Mouse (Mus musculus): Measurements from ENCODE around the gene Abhd10. TPM values are rescaled to one million over a fixed set of nuclear protein-coding genes. Genes with fewer than 3 reads are reported as not detected.
A peak's percentile ranks its signal among the peaks of the same experiment; 100 is the strongest.

Abhd10 gene
- polyA plus RNA-seq, 1 experiment from 2014 or later: 41.8 TPM

DNA sequence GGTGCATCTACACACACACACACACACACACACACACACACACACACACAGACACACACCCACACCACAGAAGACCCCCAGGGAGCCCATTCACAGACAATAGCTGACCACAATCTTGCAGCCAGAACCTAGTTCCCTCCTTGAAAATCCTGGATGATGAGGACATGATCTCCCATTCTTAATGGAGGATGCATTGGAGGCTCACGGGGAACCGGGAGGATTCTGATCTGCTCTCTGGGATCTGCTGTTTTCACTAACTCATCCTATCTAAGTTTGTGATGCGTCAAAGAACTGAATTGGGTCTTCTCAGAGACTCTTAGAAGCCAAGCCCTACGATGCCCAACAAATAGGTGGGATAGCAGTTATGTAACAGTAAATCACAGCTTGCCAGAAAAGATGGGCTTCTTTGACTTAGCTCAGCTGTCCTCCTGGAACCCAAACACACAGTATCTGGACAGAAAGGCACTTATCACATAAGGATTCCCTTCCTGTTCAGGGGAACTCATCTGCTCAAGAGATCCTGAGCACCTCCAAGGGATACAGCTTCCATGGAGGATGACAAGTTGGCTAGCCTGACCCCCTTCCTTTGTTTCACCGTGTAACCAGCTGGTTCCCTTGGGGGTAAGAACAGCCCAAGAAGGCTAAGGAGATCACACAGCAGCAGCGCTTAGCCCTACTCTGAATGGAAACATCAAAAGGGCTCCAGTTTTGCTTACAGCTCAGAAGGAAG lies 19.4 kb downstream of the Abhd10 start:
- Histone ChIP-seq H3K4me2 (replicated peaks) (peak overlapping the region; percentile 76), H3K27ac (peak overlapping the region; percentile 99), H3K9ac (peak overlapping the region; percentile 94), H3K4me1 (peaks cover 42% of the 10 kb centered on the region), H3K27me3 (no peaks in the 10 kb centered on the region), H3K4me3 (peak overlapping the region; percentile 67), H3K36me3 (peaks cover 34% of the 10 kb centered on the region), H3K9me3 (replicated peaks) (no peaks in the 10 kb centered on the region)
- WGBS: 41% methylated on average over 6 of the region's 6 CpGs
- ATAC-seq (ENCODE audit: low FRiP score): peak; percentile 35

GRCm38 (mm10) chr16:45722460-45722951 lies 20.2 kb downstream of the Abhd10 start:
- Histone ChIP-seq H3K27ac (peak overlapping the region; percentile 99), H3K9me3 (replicated peaks) (no peaks in the 10 kb centered on the region), H3K27me3 (no peaks in the 10 kb centered on the region), H3K36me3 (peaks cover 39% of the 10 kb centered on the region), H3K4me3 (peak overlapping the region; percentile 67), H3K4me2 (replicated peaks) (peak overlapping the region; percentile 76), H3K4me1 (peaks cover 42% of the 10 kb centered on the region), H3K9ac (peak overlapping the region; percentile 94)
- peak; percentile 27 for ATAC-seq (ENCODE audit: low FRiP score)
- 46% methylated on average over 3 of the region's 3 CpGs for WGBS

- H3K27ac ChIP-seq: no peak overlapping the region
- no peaks in the 10 kb centered on the region for H3K9me3 ChIP-seq (replicated peaks)
- H3K4me1 ChIP-seq: peaks cover 35% of the 10 kb centered on the region
- no peak overlapping the region for H3K4me3 ChIP-seq
- peaks cover 59% of the 10 kb centered on the region for H3K36me3 ChIP-seq
- H3K27me3 ChIP-seq: no peaks in the 10 kb centered on the region
- 85% methylated on average over 10 of the region's 10 CpGs for WGBS
- ATAC-seq (ENCODE audit: low FRiP score): no peak
- peak overlapping the region; percentile 76 for H3K4me2 ChIP-seq (replicated peaks)
- H3K9ac ChIP-seq: no peak overlapping the region
These were observed 22.6 kb downstream of the Abhd10 start for GRCm38 (mm10) chr16:45720022-45720630.

DNA sequence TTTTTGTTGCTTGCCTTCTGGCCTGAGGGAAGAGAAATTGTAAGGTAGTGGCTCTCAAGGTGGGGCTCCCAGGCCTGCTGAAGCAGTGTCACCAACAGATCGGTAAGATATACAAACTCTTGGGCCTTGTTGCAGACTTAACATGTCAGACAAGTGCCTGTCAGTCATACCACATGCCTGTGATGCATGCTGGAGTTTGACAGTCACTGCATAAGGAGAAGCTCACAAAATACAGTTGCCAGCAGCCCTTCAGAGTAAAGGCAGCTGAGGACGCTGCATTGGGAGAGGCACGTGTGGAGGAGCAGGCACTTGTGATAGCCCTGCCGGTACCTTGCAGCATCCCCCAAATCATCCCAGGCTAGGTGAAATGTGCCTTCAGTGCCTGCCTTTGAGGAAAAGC lies 24.5 kb downstream of the Abhd10 start:
- Histone ChIP-seq H3K9me3 (replicated peaks) (no peaks in the 10 kb centered on the region), H3K36me3 (peaks cover 68% of the 10 kb centered on the region), H3K4me1 (peaks cover 36% of the 10 kb centered on the region), H3K4me3 (no peak overlapping the region), H3K4me2 (replicated peaks) (no peak overlapping the region), H3K27ac (no peak overlapping the region), H3K9ac (no peak overlapping the region), H3K27me3 (no peaks in the 10 kb centered on the region)
- 94% methylated on average over 4 of the region's 4 CpGs for WGBS
- ATAC-seq (ENCODE audit: low FRiP score): no peak

DNA sequence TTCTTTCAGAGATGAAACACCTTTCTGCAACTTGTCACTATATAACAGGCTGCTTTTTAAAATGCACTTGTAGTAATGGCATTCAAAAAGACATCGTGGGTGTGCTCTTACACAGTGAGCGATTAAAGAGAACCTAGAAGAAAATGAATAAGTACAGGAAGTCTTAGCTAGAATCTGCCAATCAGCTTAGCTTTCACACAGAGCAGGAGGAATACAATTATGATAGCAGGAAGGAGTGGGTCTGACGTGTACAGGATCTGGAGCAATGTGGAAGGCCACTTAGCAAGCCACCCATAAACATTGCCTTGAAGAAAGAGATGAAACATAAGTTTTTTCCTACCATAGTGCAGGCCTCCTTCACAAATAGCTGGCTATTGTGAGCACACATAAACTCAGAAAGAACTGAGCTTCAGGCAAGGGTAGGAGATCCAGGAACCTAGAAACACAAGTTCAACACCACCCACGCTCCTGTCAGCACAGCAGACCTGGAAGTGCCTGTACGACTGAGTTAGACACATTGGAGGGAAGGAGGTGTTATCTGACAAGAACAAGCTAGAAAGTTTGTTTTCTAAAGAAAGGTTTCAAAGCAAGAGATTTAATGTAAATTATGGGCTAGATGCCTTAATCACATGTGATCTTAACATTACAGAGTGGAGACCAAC lies 28.1 kb downstream of the Abhd10 start:
- Histone ChIP-seq H3K9me3 (replicated peaks) (no peaks in the 10 kb centered on the region), H3K4me3 (no peak overlapping the region), H3K27me3 (no peaks in the 10 kb centered on the region), H3K36me3 (peaks cover 68% of the 10 kb centered on the region), H3K4me2 (replicated peaks) (no peak overlapping the region), H3K27ac (no peak overlapping the region; the same call in 1 of the 2 replicates), H3K4me1 (peaks cover 7% of the 10 kb centered on the region), H3K9ac (no peak overlapping the region)
- 89% methylated on average over 5 of the region's 5 CpGs for WGBS
- ATAC-seq (ENCODE audit: low FRiP score): no peak

DNA sequence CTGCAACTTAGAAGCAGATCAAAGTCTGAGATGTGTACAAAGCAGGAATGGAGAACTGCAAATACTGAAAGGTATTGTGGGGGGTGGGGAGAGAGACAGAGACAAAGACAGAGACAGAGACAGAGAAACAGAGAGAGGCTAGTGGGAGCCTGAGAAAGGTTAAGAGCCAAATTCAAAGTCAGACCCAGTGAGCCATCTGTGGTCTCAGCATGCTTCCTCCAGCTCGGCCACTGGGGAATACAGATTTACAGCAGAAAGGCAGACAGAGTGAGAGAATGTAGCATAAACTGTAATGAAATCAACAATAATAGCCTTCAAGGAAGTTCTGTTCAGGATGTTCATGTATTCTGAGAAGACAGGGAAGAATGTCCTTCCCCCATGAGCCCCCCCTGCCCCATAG lies 28.9 kb downstream of the Abhd10 start:
- Histone ChIP-seq H3K9ac (no peak overlapping the region), H3K4me2 (replicated peaks) (no peak overlapping the region), H3K36me3 (peaks cover 66% of the 10 kb centered on the region), H3K27ac (no peak overlapping the region; the same call in 1 of the 2 replicates), H3K4me1 (peaks cover 5% of the 10 kb centered on the region; the same call in 1 of the 2 replicates), H3K27me3 (no peaks in the 10 kb centered on the region), H3K9me3 (replicated peaks) (no peaks in the 10 kb centered on the region), H3K4me3 (no peak overlapping the region)
- 74% methylated on average over 1 of the region's 1 CpGs for WGBS
- ATAC-seq (ENCODE audit: low FRiP score): no peak

DNA sequence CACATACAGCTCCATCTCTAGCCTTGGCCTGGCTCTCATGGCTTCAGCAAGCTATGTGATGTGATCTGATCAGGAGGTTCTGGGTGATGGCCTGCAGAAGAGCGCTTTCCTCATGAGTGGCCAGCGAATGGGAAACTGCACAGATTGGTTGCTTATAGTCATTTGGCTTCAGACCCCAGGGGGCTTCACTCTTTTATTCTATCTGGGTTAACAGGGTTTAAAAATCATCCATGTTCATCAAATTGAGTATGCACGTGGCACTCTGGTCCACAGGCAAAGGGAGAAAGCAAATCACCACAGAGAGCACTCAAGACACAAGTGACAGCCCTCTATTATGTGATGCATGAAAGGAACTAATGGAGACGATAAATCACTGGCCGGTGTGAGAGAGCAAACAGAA lies 29.5 kb downstream of the Abhd10 start:
- H3K36me3 ChIP-seq: peaks cover 60% of the 10 kb centered on the region
- no peaks in the 10 kb centered on the region for H3K9me3 ChIP-seq (replicated peaks)
- peaks cover 5% of the 10 kb centered on the region; the same call in 1 of the 2 replicates for H3K4me1 ChIP-seq
- no peak overlapping the region for H3K4me2 ChIP-seq (replicated peaks)
- 69% methylated on average over 5 of the region's 5 CpGs for WGBS
- H3K9ac ChIP-seq: no peak overlapping the region
- no peaks in the 10 kb centered on the region for H3K27me3 ChIP-seq
- ATAC-seq (ENCODE audit: low FRiP score): 0 out of 2 replicates have a peak, but pooled peaks have one; percentile 24
- no peak overlapping the region for H3K27ac ChIP-seq
- H3K4me3 ChIP-seq: no peak overlapping the region

GRCm38 (mm10) chr16:45711263-45711662 lies 31.5 kb downstream of the Abhd10 start:
- H3K4me3 ChIP-seq: no peak overlapping the region
- H3K4me1 ChIP-seq: peaks cover 5% of the 10 kb centered on the region; the same call in 1 of the 2 replicates
- no peak overlapping the region for H3K27ac ChIP-seq
- 71% methylated on average over 7 of the region's 7 CpGs for WGBS
- H3K9ac ChIP-seq: no peak overlapping the region
- H3K4me2 ChIP-seq (replicated peaks): no peak overlapping the region
- H3K36me3 ChIP-seq: peaks cover 43% of the 10 kb centered on the region
- no peaks in the 10 kb centered on the region for H3K27me3 ChIP-seq
- H3K9me3 ChIP-seq (replicated peaks): no peaks in the 10 kb centered on the region
- peak; percentile 23; the same call in 1 of the 2 replicates for ATAC-seq (ENCODE audit: low FRiP score)

DNA sequence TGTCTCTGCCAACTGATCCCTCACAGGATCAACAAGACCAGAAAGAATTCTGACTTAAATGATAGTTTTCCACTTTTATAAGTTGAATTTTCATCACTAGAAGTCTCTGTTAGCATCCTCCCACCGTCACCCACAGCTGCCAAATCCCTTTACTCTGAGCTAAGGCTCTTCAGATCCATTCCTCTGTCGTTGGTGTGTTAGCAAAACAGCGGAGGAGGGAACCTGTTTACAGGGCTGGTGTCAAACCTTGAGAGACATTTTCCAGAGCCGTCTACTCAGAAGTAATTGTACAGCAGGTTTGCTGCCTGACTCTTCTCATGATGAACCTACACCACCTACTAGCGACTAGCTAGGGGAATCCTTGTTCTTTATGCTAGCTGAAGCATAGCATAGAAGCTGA lies 43.5 kb downstream of the Abhd10 start:
- Histone ChIP-seq H3K4me2 (replicated peaks) (no peak overlapping the region), H3K4me3 (no peak overlapping the region), H3K27ac (no peak overlapping the region), H3K4me1 (no peaks in the 10 kb centered on the region), H3K27me3 (no peaks in the 10 kb centered on the region), H3K9ac (no peak overlapping the region), H3K36me3 (no peaks in the 10 kb centered on the region), H3K9me3 (replicated peaks) (no peaks in the 10 kb centered on the region)
- ATAC-seq (ENCODE audit: low FRiP score): no peak
- WGBS: 84% methylated on average over 5 of the region's 5 CpGs

DNA sequence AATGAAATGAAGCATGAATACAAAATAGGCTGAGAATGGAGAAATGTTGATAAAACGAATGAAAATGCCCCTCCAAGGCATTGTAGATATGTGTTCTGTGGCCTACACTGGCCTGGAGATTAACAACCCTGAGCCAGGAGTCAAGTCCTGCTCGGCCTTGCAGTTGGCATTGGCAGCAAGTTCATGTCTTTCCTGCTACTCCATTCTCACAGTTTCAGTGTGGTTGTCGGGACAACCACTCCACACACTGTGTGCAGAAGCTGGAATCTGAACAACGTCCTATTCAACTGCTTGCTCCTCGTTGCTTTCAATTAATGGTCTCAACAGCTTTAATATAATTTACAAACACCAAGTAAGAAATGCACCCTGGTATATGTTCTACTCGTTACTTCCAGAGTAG lies 44.8 kb downstream of the Abhd10 start:
- Histone ChIP-seq H3K9me3 (replicated peaks) (no peaks in the 10 kb centered on the region), H3K4me1 (no peaks in the 10 kb centered on the region), H3K27ac (no peak overlapping the region), H3K9ac (no peak overlapping the region), H3K27me3 (no peaks in the 10 kb centered on the region), H3K36me3 (no peaks in the 10 kb centered on the region), H3K4me2 (replicated peaks) (no peak overlapping the region), H3K4me3 (no peak overlapping the region)
- 65% methylated on average over 6 of the region's 6 CpGs for WGBS
- ATAC-seq (ENCODE audit: low FRiP score): no peak

GRCm38 (mm10) chr16:45695445-45696160 lies 47.2 kb downstream of the Abhd10 start:
- H3K4me1 ChIP-seq: peaks cover under 1% of the 10 kb centered on the region; the same call in 1 of the 2 replicates
- ATAC-seq (ENCODE audit: low FRiP score): no peak
- H3K4me2 ChIP-seq (replicated peaks): no peak overlapping the region
- H3K27ac ChIP-seq: no peak overlapping the region
- H3K27me3 ChIP-seq: no peaks in the 10 kb centered on the region
- no peak overlapping the region for H3K9ac ChIP-seq
- H3K9me3 ChIP-seq (replicated peaks): no peaks in the 10 kb centered on the region
- 71% methylated on average over 9 of the region's 9 CpGs for WGBS
- H3K4me3 ChIP-seq: no peak overlapping the region
- H3K36me3 ChIP-seq: no peaks in the 10 kb centered on the region

- no peak within 1 kb of the TSS for H3K4me3 ChIP-seq
- ATAC-seq (ENCODE audit: low FRiP score): no peak
- peaks cover 8% of the 10 kb centered on the region for H3K4me1 ChIP-seq
- no peak within 1 kb of the TSS for H3K4me2 ChIP-seq (replicated peaks)
- H3K9ac ChIP-seq: no peak within 1 kb of the TSS
- 76% methylated on average over 10 of the region's 10 CpGs for WGBS
- H3K27me3 ChIP-seq: no peaks in the 10 kb centered on the region
- H3K27ac ChIP-seq: no peak within 1 kb of the TSS
- H3K9me3 ChIP-seq (replicated peaks): no peaks in the 10 kb centered on the region
- H3K36me3 ChIP-seq: no peaks in the 10 kb centered on the region
These were observed 49.2 kb downstream of the Abhd10 start, which contains the start of gene Tmprss7 for GRCm38 (mm10) chr16:45693558-45693957. Gene Tmprss7, minus strand, starts transcription at chr16:45693658.
